Mouse (Mus musculus) bone marrow macrophage, adult 2 months (primary cell): ENCODE measurements around the gene Grasp.

ENCODE experiments used
- CTCF ChIP-seq: IDR thresholded peaks from 2 replicates; pipeline ENCODE4 v1.5.1; 2012; ENCODE audit warnings: low read depth, mild to moderate bottlenecking, low read length, moderate library complexity
- POLR2A ChIP-seq: IDR thresholded peaks from 2 replicates; pipeline ENCODE4 v1.6.1; 2012; ENCODE audit warnings: mild to moderate bottlenecking, low read depth, low read length, borderline replicate concordance

GRCm38 (mm10) chr15:101239821-101240220, 15.8 kb downstream of the Grasp start:
- no peak for TF ChIP-seq CTCF
- no peak for TF ChIP-seq POLR2A
